Mouse (Mus musculus): ENCODE measurements around the gene Bpifa6. TPM values are rescaled to one million over a fixed set of nuclear protein-coding genes. Genes with fewer than 3 reads are reported as not detected.
A peak's percentile ranks its signal among the peaks of the same experiment; 100 is the strongest.

Bpifa6 gene
- total RNA-seq (2021) = not detected
- long read RNA-seq, experiment 1 = 0 reads
- long read RNA-seq, experiment 2 = 0 reads

- intact Hi-C loops (cut with DNase I) = no loop called here
- no peak for DNase-seq
These were observed at the start of gene Bpifa6 for GRCm38 (mm10) chr2:153974582-153974981. Bpifa6 (plus strand) TSS chr2:153974945.

DNA sequence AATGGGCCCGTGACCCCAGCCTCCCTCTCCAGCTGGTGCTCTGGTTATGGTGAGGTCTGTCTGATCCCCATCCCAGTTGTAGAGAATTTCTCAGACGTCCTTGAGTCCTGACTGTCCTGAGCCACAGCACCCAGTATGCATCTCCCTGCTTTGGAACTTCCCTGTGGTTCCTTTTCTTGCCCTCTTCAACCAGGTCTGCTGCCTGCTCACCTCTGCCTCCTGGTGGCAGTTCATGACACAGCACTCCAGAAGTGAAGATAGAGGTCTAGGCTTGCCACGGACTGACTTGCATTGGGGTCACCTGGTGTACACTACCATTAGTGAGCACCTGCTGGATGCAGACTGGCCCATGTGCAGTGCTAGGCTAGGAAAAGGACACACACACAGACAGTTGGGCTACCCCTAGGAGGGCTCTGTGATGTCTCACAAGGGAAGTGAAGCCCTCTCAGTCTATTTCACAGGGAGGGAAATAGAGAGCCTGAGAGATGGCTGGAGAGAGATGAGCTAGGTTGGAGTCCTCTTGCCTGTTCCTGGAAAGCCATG, 44.8 kb upstream of the Bpifa6 start:
- intact Hi-C loops (cut with DNase I) = loop anchor here (2.0 to 5.0 kb wide), 2 partner anchors 123 to 261 kb away; no protein-coding TSS in a partner anchor
- peak; percentile 11 to 22 for DNase-seq

- intact Hi-C loops (cut with DNase I) = loop anchor here (2.0 kb wide), 1 partner anchor 262 kb away; no protein-coding TSS in a partner anchor
- no peak for DNase-seq
These were observed 43.6 kb upstream of the Bpifa6 start for GRCm38 (mm10) chr2:153931125-153931524.

DNA sequence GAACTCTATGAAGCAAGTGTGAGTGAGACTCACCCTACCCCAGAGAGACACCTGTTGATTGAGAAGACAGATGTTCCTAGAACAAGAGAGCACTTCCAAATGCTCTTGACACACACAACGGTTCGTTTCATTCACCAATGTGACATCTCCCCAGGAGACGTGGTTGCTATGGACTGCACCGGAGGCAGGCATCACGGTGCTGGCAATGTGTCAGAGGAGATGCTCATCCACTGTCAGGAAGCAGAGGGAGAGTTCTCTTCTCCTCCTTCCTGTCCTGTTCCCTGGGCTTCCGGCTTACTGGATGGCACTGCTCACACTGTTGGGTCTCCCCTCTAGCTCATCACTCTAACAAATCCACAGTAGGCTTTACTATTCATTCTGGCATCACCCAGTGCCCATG, 41.4 kb upstream of the Bpifa6 start:
- no peak for DNase-seq
- intact Hi-C loops (cut with DNase I) = no loop called here

DNA sequence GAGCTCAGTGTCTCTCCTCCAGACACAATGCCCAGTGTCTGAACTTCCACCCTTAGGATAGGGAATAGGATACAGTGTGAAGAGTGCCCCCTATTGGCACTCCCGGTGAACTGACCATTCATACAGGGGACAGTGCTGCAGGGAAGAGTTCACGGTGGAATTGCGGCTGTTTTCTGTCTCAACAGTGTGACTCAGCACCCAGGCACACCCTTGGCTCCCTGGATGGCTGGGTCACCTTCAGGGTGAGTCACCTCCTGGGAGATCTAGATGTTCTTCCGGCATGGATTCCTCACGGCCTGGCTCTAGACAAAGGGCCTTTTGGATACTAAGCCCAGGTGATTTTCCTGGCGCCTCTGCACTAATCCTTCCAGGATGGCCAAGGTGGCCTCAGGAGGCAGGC, 39.4 kb upstream of the Bpifa6 start:
- intact Hi-C loops (cut with DNase I) = no loop called here
- no peak for DNase-seq

DNA sequence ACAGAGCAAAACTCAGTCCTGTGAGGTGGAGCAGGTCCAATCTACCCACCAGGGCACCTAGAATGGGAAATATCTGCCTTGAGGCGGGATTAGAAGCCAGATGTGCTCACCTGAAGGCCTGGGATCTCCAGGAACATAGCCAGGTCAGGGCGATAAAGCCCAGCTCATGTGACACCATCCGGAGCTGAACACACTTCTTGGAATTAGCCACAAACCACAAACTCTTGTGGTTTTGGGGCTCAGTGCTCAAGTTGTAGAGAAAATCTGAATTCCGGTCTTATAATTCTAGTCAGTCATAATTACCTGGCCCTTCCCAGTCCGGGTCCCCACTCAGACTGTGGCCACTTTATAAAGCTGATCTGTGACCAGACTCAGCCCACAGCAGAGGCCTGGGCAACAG, 36.9 kb upstream of the Bpifa6 start, which contains the start of gene Bpifb4:
Gene Bpifb4 (plus strand): TSS at position 370 of the 400 bp plus-strand sequence.
- intact Hi-C loops (cut with DNase I) = no loop called here
- DNase-seq = no peak

GRCm38 (mm10) chr2:153943537-153943936, 31.2 kb upstream of the Bpifa6 start:
- intact Hi-C loops (cut with DNase I) = no loop called here
- DNase-seq = no peak

DNA sequence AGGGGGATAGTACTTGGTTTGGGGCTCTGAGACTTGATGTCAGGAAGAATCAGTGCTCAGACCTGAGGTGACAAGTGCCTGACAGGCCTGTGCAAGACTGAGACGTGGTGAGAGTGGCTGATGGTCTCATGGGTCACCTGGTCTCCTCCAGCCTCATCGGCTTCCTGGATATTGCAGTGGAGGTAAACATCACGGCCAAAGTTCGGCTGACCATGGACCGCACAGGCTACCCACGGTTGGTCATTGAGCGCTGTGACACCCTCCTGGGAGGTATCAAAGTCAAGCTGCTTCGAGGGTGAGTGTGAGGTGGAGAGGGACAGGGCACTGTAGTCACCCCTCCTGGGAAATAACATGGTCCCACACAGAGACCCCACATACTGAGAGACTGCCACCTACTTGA, 30.2 kb upstream of the Bpifa6 start:
- intact Hi-C loops (cut with DNase I) = no loop called here
- no peak for DNase-seq

GRCm38 (mm10) chr2:153952897-153953296, 21.8 kb upstream of the Bpifa6 start:
- intact Hi-C loops (cut with DNase I) = no loop called here
- peak in 1 of 2 experiments; percentile 11 for DNase-seq

GRCm38 (mm10) chr2:153953836-153954235, 20.9 kb upstream of the Bpifa6 start:
- DNase-seq = no peak
- intact Hi-C loops (cut with DNase I) = no loop called here

DNA sequence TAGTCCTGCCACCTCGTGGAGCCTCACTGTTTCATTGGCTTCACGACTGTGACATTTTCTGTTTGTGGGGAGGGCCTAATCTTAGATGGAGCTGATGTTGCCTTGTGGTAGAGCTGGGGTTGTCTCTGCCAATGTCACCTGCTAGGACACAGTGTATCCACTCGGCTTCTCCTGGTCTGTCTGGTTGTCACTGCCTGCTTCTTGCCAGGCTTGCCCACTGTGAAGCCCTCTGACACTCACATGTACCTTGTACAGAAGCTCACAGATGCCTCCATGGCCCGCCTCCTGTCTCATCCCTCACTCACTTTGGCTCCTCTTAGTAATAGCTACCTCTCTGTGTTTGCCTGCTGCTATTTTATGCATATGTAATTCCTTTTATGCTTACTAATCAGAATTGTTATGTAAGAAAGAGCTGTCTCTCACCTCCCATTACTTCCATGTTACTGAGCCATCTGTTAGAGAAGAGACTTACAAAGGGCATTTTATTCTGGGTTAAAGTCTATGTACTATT, 11.9 kb upstream of the Bpifa6 start:
- intact Hi-C loops (cut with DNase I) = no loop called here
- no peak for DNase-seq

GRCm38 (mm10) chr2:153963334-153963733, 11.4 kb upstream of the Bpifa6 start:
- intact Hi-C loops (cut with DNase I) = no loop called here
- no peak for DNase-seq

GRCm38 (mm10) chr2:153970221-153970620, 4.5 kb upstream of the Bpifa6 start:
- intact Hi-C loops (cut with DNase I) = no loop called here
- no peak for DNase-seq

DNA sequence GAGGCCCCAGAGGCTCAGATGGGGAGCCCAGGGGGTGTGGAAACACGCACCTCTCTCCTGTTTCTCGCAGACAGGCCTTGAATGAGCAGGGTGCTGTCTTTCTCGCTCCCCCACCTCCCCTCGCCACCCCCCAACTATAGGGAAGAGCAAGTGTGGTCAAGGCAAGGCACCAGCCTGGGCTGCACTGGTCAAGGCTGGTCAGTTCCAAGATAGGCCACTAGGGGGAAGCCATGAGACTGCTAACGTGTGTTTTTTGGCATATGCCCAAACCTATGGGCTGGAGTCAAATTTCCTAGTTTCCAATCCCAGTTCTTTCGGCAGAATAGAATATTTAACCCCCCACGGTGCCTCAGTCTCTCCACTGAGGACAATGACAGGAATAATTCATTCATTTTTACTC, 21.0 kb downstream of the Bpifa6 start:
- intact Hi-C loops (cut with DNase I) = no loop called here
- DNase-seq = peak; percentile 46 to 51

- DNase-seq = no peak
- intact Hi-C loops (cut with DNase I) = no loop called here
These were observed 25.8 kb downstream of the Bpifa6 start for GRCm38 (mm10) chr2:154000501-154000900.

GRCm38 (mm10) chr2:154001056-154001455, 26.3 kb downstream of the Bpifa6 start:
- intact Hi-C loops (cut with DNase I) = no loop called here
- no peak for DNase-seq

GRCm38 (mm10) chr2:154004456-154004855, 29.7 kb downstream of the Bpifa6 start:
- intact Hi-C loops (cut with DNase I) = no loop called here
- DNase-seq = no peak

- intact Hi-C loops (cut with DNase I) = no loop called here
- no peak for DNase-seq
These were observed 30.3 kb downstream of the Bpifa6 start for GRCm38 (mm10) chr2:154005094-154005493.

GRCm38 (mm10) chr2:154005734-154006133, 31.0 kb downstream of the Bpifa6 start:
- intact Hi-C loops (cut with DNase I) = no loop called here
- DNase-seq = no peak

- DNase-seq = no peak
- intact Hi-C loops (cut with DNase I) = no loop called here
These were observed 31.6 kb downstream of the Bpifa6 start for GRCm38 (mm10) chr2:154006331-154006730.

GRCm38 (mm10) chr2:154007381-154007780, 32.6 kb downstream of the Bpifa6 start:
- intact Hi-C loops (cut with DNase I) = no loop called here

GRCm38 (mm10) chr2:154007965-154008364, 33.2 kb downstream of the Bpifa6 start, which contains the start of gene Bpifa2:
Bpifa2 (plus strand) TSS chr2:154008265.
- intact Hi-C loops (cut with DNase I) = no loop called here
- DNase-seq = no peak

More at GRCm38 (mm10) chr2:154007381-154007780, 32.6 kb downstream of the Bpifa6 start:
- no peak for DNase-seq
